Mouse (Mus musculus) hematopoietic stem cell, adult 5-6 weeks (primary cell): Measurements from ENCODE around the gene Pkn1. TPM values are rescaled to one million over a fixed set of nuclear protein-coding genes. Genes with fewer than 3 reads are reported as not detected.

Experiments used
- ATAC-seq, 2 experiments: fragments of 125-278 bp in 1 of 2; replicated peaks in 1 of 2; 2 replicates each; pipeline ENCODE4 v1.8.0; 2016 to 2017; ENCODE audit warnings: inconsistent platforms in 2 of 2, mild to moderate bottlenecking in 2 of 2, moderate number of reproducible peaks in 2 of 2, low read depth in 1 of 2, moderate TSS enrichment in 1 of 2; ENCODE audit not compliant: low FRiP score in 2 of 2, poor library complexity in 2 of 2, severe bottlenecking in 2 of 2, insufficient read depth in 1 of 2, low TSS enrichment in 1 of 2
- total RNA-seq: library from RNA; stranded (forward); fragments of 172-1452, 232-1000 nt; gene quantifications from 2 replicates; pipeline ENCODE4 v1.2.3, GENCODE M21; 2017

Pkn1 gene
- total RNA-seq, 1 experiment from 2014 or later, result 67.6 TPM

DNA sequence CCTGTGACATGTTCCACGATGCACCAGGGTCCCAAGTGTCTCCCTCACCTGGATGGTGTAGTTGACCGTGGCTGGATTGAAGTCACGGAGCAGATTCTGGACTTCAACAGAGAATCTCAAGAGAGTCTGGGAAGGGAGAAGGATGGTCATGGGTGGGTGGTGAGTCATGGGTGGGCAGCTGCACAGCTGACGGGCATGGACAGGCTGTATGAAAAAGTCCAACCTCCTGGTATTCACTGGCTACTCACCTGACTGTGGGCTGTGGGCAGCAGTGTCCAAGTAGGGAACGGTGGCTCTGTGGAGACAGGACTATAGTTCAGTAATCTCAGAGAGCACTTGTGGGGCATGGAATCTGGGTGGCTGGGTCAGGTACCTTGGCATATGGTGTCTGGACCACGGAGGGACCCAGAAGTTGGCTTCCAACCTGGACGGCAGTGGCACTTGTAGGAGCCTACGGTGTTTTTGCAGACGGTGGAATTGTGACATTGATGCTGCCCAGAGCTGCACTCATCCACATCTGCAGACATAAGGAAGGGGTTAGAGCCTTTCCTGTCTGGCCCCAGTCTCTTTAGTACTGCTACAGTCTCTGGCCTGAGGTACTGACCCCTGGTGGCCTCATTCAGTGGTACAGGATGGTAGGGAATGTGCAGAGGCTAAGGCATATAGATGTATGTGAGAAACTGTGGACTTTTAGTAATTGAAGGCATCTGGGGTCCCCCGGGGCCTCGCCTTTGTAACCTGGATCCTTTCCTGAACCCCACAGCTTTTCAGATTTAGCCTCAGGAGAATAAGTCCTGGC, 30.2 kb upstream of the Pkn1 start:
- peak; percentile 31 to 39; a peak in 1 of 4 replicates for ATAC-seq

- no peak for ATAC-seq
Observed at GRCm38 (mm10) chr8:83725521-83726102, 26.6 kb upstream of the Pkn1 start.

DNA sequence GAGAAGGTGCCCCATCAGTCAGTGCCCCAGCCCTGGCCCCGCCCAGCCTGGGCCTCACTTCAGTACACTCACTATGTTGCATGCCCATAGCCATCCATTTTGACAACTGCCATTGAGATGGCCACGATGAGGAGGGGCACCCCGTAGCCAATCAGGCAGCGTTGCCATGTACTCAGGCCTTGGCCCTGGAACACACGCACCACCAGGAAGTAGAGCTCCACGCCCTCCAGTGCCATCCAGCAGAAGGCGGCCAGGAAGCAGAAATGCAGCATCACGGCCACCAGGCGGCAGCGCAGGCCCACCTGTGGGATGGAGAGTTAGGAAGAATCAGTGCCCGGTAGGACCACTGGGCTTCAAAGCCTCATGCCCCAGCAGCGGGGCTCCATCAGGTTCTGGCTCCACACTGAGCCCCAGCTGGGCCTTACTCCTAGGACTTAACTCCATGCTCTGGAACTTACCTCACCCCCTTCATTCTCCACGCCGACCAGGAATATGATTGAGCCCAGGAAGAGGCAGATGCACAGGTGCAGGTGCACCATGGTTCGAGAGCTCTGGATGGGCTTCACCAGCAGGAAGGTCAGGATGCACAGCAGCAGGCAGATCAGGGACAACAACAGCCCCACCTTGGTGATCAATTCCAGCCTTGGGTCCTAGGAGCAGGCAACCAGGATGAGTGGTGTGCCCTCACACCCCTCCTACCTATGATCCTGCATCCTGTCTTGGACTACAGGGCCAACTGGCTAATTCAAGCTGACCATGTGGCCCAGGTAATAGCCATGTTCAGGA, 25.9 kb upstream of the Pkn1 start:
- ATAC-seq, result peak; percentile 83 to 87

DNA sequence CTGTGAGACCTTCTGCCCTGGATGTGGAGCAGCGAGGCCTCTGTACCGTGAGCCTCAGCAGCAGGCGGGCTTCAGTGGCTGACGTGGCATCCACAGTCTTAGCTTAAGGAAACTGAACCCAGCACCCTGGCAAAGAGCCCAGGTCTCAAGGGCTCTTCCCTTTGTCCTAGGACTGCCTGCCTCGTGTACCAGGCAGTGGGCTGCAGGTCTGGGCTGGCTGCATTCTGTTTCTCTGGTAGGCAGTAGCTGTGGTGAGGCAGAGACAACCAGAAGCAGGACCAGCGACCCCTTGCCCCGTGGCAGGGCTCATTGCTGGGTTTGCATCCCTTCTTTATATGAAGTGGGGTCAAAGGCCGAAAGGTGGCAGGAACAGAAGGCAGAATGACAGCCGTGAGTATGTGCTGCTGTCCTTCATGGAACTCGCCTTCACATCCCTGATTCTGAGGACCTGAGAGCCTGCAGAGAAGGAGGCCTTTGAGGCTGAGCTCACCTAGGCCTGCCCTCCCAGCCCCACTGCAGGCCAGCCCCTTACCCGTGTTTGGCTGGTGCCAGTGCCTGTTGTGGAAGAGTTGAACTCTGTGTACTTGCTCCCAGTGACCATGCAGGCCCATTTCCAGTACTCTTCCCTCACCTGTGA, 24.6 kb upstream of the Pkn1 start:
- ATAC-seq, result no peak

- ATAC-seq, result no peak
Observed at GRCm38 (mm10) chr8:83722631-83723030, 23.7 kb upstream of the Pkn1 start.

- ATAC-seq, result no peak
Observed at GRCm38 (mm10) chr8:83721405-83722025, 22.5 kb upstream of the Pkn1 start.

GRCm38 (mm10) chr8:83719693-83720092, 20.7 kb upstream of the Pkn1 start:
- ATAC-seq, result no peak

DNA sequence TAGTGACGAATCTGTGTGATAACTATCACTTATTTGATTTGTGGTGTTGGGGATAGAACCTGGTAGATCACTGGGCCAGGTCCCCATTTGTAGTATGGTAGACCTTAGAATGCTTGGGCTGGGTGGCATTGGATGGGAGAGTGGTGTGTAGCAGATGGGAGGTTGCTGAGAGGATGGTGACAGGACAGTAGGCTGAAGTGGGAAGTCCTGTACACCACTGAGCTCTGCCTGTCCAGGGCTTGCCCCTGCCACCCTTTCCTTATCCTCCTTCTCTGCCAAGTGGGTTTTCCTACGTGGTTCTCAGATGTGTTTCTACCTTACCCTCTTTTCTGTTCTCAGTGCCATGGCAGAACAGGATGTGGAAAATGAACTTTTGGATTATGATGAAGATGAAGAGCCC, 20.1 kb upstream of the Pkn1 start:
- ATAC-seq, result no peak

DNA sequence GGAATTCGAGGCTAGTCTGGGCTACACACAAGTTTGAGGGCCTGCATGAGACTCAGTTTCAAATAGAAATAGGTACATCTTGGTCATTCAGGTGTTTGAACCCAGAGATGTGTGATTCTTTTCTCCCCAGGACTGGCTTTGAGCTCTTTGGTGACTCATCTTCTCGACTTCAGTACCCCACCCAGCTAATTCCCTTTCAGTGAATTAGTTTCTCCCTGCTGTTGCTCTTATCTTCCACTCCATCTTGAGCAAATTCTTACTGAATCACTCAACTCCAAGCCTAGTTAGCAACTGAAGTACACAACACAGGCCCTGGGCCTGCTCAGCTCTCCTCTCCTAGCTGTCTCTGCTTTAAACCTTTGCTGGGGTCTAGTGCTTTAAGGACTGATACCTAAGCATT, 17.6 kb upstream of the Pkn1 start:
- no peak for ATAC-seq

DNA sequence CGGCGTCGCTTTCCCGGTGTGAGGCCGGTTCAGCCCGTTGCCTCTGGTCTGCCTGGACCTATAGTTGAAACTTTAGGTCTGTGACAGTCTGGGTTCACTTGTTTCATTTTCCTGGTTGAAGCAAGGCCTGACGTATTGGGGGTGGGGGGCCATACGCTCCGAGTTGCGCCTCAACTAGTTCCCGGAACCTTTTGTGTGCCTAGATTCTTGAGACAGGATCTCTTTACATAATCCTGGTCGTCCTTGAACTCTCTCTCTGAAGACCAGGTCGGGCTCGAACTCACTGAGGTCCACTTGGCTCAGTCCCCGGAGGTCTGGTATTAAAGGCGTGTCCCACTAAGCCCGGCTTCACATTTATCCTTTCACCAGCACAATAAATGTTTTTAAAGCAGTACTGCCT, 16.8 kb upstream of the Pkn1 start:
- no peak for ATAC-seq

DNA sequence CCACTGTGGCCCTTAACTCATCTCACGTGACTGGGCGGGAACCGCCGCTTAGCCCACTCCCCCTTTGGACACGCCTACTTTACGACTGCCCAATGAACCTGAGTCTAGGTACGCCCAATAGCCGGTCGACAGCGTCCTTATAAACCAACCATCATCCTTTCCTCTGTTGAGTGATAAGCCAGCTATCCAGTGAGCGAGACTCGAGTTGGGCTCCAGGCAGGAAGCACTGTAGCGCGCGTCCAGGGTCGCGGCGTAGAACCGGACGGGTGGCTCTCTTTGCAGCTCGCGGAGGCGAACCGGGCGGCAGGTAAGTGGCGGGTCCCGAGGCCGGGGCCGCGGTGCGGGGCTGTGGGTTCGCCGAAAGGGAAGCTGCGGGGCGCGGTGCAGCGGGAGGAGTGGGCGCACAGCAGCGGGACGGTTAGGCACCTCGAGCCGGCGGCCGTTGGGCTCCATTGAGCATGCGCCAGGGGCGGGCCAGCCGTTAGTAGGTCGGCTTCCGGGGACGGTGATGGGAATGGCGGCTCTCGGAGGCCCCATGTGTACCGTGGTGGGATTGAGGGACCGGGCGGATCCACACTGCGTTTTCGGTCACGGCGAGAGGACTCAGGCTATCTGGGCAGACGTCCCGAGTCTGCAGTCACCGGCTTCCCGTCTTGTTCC, 16.2 kb upstream of the Pkn1 start, which contains the start of gene Ddx39:
Ddx39 (plus strand) TSS at position 147 of the 660 bp plus-strand sequence.
- ATAC-seq, result peak; percentile 98 to 99

- no peak; a peak in 1 of 4 replicates for ATAC-seq
Observed at GRCm38 (mm10) chr8:83714676-83715030, 15.7 kb upstream of the Pkn1 start.

DNA sequence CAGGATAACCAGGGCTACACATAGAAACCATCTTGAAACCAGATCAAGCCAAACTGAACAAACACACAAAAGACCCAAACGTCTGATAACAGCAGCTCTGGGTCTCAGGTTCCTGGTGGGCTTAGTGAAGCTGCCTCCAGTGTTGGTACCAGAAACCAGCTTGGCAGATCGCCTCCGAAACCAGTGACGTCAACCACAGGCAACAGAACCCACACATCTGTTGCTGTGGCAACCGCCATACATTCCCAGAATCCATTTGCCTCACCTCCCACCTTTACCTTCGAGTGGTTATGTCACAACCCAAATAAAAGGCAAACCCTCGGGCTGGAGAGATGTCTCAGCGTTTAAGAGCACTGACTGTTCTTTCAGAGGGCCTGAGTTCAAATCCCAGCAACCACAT, 8.6 kb upstream of the Pkn1 start:
- no peak for ATAC-seq

GRCm38 (mm10) chr8:83706411-83706810, 7.4 kb upstream of the Pkn1 start:
- ATAC-seq, result no peak

- ATAC-seq, result no peak
Observed at GRCm38 (mm10) chr8:83703426-83703825, 4.4 kb upstream of the Pkn1 start.

GRCm38 (mm10) chr8:83700423-83701085, 1.6 kb upstream of the Pkn1 start:
- ATAC-seq, result no peak
